Mouse (Mus musculus) neural tube, embryonic 12.5 days (tissue): ENCODE measurements around the gene Pidd1. TPM values are rescaled to one million over a fixed set of nuclear protein-coding genes. Genes with fewer than 3 reads are reported as not detected.
A peak's percentile ranks its signal among the peaks of the same experiment; 100 is the strongest.

Source experiments
- ATAC-seq: fragments of 200-750 bp; cut with Nextera tagmentation; 2 replicates; pipeline ENCODE4 v1.8.0; 2017; ENCODE audit warnings: low read depth, mild to moderate bottlenecking, moderate TSS enrichment, moderate library complexity; ENCODE audit not compliant: low FRiP score
- H3K27ac ChIP-seq: fragments of 300-500 bp; sonication (generic); 2 replicates; pipeline ENCODE4 v1.5.1; 2016
- H3K27me3 ChIP-seq: fragments of 300-500 bp; sonication (generic); replicated peaks from 2 replicates; pipeline ENCODE4 v1.6.1; 2016; ENCODE audit warnings: mild to moderate bottlenecking
- H3K36me3 ChIP-seq: fragments of 300-500 bp; sonication (generic); 2 replicates; pipeline ENCODE4 v1.6.1; 2016; ENCODE audit warnings: mild to moderate bottlenecking
- H3K4me1 ChIP-seq: fragments of 300-500 bp; sonication (generic); 2 replicates; pipeline ENCODE4 v1.6.1; 2016
- H3K4me2 ChIP-seq: fragments of 300-500 bp; sonication (generic); replicated peaks from 2 replicates; pipeline ENCODE4 v1.6.1; 2016; ENCODE audit warnings: mild to moderate bottlenecking
- H3K4me3 ChIP-seq: fragments of 300-500 bp; sonication (generic); 2 replicates; pipeline ENCODE4 v1.5.1; 2016
- H3K9ac ChIP-seq: fragments of 300-500 bp; sonication (generic); 2 replicates; pipeline ENCODE4 v1.6.1; 2016; ENCODE audit warnings: mild to moderate bottlenecking
- H3K9me3 ChIP-seq: fragments of 300-500 bp; sonication (generic); 2 replicates; pipeline ENCODE4 v1.6.1; 2016; ENCODE audit warnings: mild to moderate bottlenecking
- WGBS: fragments of 180-500 bp; shearing (Covaris S2); methylation state at CpG from one replicate; pipeline ENCODE4 v1.1.7; 2016; 5-methylcytosine and 5-hydroxymethylcytosine counted together
- polyA plus RNA-seq: library from polyadenylated mRNA; unstranded; fragments of >200 nt; fragmentation: Nextera tagmentation; extraction: Ambion mirVana; gene quantifications from 2 replicates; pipeline ENCODE4 v1.2.1, GENCODE M21; 2016

The Pidd1 gene
- polyA plus RNA-seq, 1 experiment from 2014 or later = 9.8 TPM

DNA sequence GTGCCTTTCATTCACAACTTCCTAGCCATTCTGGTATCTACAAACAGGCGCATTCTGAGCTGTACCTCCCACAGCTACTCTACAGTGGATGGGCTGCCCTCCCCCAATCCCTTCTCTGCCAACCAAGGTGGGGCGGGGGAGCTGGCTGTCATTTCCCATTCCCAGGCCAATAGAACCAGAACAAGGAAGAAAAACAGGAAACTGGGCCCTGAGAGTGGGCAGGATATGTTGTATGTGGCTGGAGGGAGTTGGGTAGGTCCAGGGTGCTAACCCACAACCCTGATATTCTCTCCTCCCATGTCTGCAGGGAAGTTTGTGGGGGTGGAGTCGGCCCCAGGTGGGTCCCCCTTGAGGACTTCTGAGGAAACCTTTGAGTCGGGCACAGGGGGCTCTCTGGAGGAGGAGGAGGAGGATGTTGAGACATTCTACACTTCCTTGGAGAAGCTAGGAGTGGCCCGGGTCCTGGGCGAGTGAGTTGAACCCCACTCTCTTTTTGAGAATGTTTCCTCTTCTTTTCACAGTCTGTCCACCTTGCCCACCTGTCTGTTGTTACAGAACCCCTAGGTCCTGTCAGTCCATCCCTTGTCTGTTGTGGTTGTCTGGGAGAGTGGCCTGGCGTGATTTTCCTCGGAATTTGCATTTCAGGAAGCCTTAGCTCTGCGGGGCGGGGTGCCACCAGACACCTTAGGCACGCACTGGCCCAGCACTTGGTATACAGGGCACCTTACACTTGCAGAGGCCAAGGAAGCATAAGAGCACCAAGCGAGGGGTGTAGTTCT lies 20.2 kb upstream of the Pidd1 start:
- Histone ChIP-seq H3K36me3 (peaks cover 8% of the 10 kb centered on the region), H3K27ac (no peak overlapping the region), H3K4me1 (peaks cover 26% of the 10 kb centered on the region), H3K9me3 (no peaks in the 10 kb centered on the region), H3K4me2 (peak overlapping the region; percentile 38), H3K9ac (no peak overlapping the region), H3K4me3 (0 out of 2 replicates have a peak overlapping the region, but pooled peaks have one; percentile 1), H3K27me3 (peaks cover 77% of the 10 kb centered on the region)
- 19% methylated on average over 12 of the region's 12 CpGs for WGBS
- ATAC-seq = no peak

DNA sequence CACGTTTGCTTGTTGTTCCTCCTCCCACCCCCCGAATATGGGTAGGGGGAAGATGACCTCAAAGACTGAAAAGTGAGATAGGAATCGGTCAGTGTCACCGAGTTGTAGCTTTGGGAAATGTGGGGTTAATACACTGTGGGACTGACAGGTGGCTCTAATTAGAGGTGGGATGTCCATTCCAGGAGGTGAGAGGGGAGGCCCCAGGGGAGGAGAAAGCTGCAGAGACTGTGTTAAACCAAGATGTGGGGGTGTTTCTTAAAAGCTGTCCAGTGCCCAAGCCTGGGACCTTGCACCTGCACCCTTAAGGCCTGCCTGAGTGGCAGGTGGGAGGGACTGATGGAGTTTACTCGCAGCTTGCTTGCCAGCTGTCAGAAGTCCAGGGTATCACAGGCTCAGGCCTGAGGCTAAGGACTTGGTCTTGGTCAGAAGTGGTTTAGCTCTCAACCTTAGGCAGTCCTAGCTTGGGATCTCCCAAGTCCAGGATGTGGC lies 18.6 kb upstream of the Pidd1 start:
- Histone ChIP-seq H3K9ac (peak overlapping the region; percentile 51; the same call in 1 of the 2 replicates), H3K4me3 (peak overlapping the region; percentile 30; the same call in 1 of the 2 replicates), H3K27me3 (peaks cover 77% of the 10 kb centered on the region), H3K4me2 (peak overlapping the region; percentile 60; the same call in 1 of the 2 replicates), H3K36me3 (peaks cover 12% of the 10 kb centered on the region), H3K4me1 (peaks cover 11% of the 10 kb centered on the region), H3K9me3 (no peaks in the 10 kb centered on the region), H3K27ac (no peak overlapping the region)
- ATAC-seq = no peak
- WGBS = 16% methylated on average over 5 of the region's 5 CpGs

DNA sequence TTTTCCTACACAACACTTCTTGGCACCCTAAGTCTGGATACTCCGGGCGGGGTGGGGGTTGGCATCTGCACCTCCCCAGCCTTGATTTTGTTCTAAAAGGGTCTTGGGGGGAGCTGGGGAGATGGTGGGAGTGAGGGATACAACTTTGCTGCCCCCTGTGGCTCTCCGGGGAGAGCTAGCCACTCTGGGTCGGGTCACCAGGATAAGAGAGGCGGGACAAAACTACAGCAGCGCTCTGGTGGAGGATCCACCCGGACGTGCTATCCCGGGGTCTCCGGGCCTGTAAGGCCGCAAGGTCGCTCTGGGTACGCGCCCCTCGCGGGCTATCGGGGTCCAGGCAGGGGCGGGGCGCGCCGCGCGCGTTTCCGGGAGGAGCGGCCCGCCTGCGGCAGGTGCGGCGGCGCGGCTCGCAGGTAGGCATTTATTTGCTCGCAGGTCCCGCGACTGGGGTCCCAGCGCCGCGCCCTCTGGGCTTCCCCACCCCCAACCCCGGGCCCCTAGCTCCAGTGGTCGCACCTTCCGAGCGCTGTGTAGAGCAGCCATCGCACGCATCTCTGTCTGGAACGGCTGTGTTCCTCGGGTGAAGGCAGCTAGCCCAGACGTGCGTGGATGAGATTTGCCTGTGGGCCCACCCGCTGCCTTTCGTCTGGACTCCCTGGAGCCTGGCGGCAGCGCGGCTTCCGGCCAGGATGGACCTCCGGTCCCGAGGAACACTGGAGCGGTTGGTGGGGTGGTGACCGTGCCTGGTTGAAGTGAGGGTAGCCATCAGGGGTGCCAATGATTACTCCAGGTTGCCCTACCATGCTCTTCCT lies 17.9 kb upstream of the Pidd1 start:
- Histone ChIP-seq H3K4me3 (peak overlapping the region; percentile 30), H3K27me3 (peaks cover 76% of the 10 kb centered on the region), H3K4me2 (peak overlapping the region; percentile 60), H3K9me3 (no peaks in the 10 kb centered on the region), H3K27ac (no peak overlapping the region), H3K36me3 (peaks cover 12% of the 10 kb centered on the region), H3K9ac (peak overlapping the region; percentile 51), H3K4me1 (peaks cover 11% of the 10 kb centered on the region)
- 3% methylated on average over 59 of the region's 59 CpGs for WGBS
- ATAC-seq = no peak

GRCm38 (mm10) chr7:141460391-141461113 lies 16.7 kb upstream of the Pidd1 start, which contains the start of gene Cracr2b:
Cracr2b (plus strand) TSS chr7:141461094.
- Histone ChIP-seq H3K9me3 (no peaks in the 10 kb centered on the region), H3K4me1 (peaks cover 23% of the 10 kb centered on the region), H3K9ac (peak within 1 kb of the TSS; percentile 51), H3K27me3 (peaks cover 64% of the 10 kb centered on the region), H3K4me2 (peak within 1 kb of the TSS; percentile 60), H3K36me3 (peaks cover 12% of the 10 kb centered on the region), H3K27ac (no peak within 1 kb of the TSS), H3K4me3 (peak within 1 kb of the TSS; percentile 30)
- WGBS = 77% methylated on average over 15 of the region's 15 CpGs
- ATAC-seq = no peak

DNA sequence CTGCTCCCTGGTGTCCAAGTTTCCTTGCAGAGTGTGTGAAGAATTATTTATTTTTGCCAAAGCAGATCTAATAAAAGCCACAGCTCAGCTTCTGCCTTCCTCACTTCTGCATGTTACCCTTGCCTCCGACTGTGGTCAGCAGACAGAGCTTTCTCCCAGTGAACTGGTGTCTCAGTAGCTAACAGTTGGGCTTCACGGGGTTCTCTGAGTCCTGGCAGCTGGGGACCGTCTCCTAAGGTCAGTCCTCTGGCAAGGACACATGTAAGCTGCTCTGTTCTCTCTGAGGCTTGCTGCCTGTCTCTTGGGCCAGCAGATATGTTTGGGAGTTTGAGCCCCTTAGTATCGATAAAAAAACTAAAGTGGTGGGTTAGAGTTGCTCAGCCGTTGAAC lies 16.2 kb upstream of the Pidd1 start:
- H3K9me3 ChIP-seq = no peaks in the 10 kb centered on the region
- no peak overlapping the region for H3K4me2 ChIP-seq
- H3K9ac ChIP-seq = no peak overlapping the region
- ATAC-seq = no peak
- H3K4me3 ChIP-seq = no peak overlapping the region
- H3K36me3 ChIP-seq = peaks cover 12% of the 10 kb centered on the region
- peaks cover 23% of the 10 kb centered on the region for H3K4me1 ChIP-seq
- no peak overlapping the region for H3K27ac ChIP-seq
- 77% methylated on average over 5 of the region's 5 CpGs for WGBS
- peaks cover 58% of the 10 kb centered on the region for H3K27me3 ChIP-seq

- Histone ChIP-seq H3K36me3 (peaks cover 12% of the 10 kb centered on the region), H3K9me3 (no peaks in the 10 kb centered on the region), H3K4me2 (no peak overlapping the region), H3K27me3 (peaks cover 51% of the 10 kb centered on the region), H3K4me1 (peaks cover 26% of the 10 kb centered on the region), H3K4me3 (no peak overlapping the region), H3K27ac (no peak overlapping the region), H3K9ac (no peak overlapping the region)
- 91% methylated on average over 17 of the region's 17 CpGs for WGBS
- ATAC-seq = no peak
Observed at GRCm38 (mm10) chr7:141459301-141459711, 15.5 kb upstream of the Pidd1 start.

DNA sequence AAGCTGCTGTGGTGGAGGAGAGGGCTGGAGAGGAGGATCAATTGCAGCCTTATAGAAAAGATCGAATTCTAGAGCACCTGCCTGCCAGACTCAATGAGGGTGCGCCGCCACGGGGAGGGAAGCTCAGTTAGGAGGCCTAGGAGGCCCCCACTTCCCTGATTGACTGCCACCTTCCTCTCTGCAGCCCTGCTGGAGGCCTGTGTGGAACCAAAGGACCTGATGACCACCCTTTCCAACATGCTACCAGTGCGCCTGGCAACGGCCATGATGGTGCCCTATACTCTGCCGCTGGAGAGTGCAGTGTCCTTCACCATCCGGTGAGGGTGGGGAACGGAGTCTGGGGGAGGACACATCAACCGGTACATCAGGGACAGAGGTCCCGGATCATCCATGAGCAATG lies 14.8 kb upstream of the Pidd1 start:
- ATAC-seq = no peak
- no peak overlapping the region for H3K9ac ChIP-seq
- no peaks in the 10 kb centered on the region for H3K9me3 ChIP-seq
- no peak overlapping the region for H3K4me3 ChIP-seq
- H3K36me3 ChIP-seq = peaks cover 12% of the 10 kb centered on the region
- no peak overlapping the region for H3K4me2 ChIP-seq
- 92% methylated on average over 11 of the region's 11 CpGs for WGBS
- H3K27ac ChIP-seq = no peak overlapping the region
- H3K27me3 ChIP-seq = peaks cover 45% of the 10 kb centered on the region
- H3K4me1 ChIP-seq = peaks cover 26% of the 10 kb centered on the region

DNA sequence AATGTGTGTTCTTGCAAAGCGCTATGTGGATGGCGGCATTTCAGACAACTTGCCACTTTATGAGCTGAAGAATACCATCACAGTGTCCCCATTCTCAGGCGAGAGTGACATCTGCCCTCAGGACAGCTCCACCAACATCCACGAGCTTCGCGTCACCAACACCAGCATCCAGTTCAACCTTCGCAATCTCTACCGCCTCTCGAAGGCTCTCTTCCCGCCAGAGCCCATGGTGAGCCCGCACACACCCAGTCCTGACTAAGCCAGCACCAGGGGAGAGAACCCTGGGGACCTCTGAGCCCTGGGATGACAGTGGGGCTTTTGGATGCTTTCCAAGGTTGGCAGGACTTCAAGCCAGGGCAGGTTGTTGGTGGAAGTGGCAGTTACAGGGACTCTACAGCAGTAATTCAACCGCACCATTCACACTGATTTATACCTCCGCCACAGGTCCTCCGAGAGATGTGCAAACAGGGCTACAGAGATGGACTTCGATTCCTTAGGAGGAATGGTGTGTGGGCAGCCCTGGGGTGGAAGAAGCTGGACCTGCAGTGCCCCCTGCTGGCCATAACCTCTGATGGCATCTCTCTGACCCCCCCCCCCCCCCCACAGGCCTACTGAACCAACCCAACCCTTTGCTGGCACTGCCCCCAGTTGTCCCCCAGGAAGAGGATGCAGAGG lies 14.3 kb upstream of the Pidd1 start:
- no peak overlapping the region for H3K9ac ChIP-seq
- ATAC-seq = no peak
- H3K36me3 ChIP-seq = peaks cover 12% of the 10 kb centered on the region
- no peak overlapping the region for H3K4me2 ChIP-seq
- WGBS = 77% methylated on average over 15 of the region's 15 CpGs
- no peak overlapping the region for H3K4me3 ChIP-seq
- peaks cover 26% of the 10 kb centered on the region for H3K4me1 ChIP-seq
- H3K27ac ChIP-seq = no peak overlapping the region
- H3K9me3 ChIP-seq = no peaks in the 10 kb centered on the region
- peaks cover 40% of the 10 kb centered on the region for H3K27me3 ChIP-seq

DNA sequence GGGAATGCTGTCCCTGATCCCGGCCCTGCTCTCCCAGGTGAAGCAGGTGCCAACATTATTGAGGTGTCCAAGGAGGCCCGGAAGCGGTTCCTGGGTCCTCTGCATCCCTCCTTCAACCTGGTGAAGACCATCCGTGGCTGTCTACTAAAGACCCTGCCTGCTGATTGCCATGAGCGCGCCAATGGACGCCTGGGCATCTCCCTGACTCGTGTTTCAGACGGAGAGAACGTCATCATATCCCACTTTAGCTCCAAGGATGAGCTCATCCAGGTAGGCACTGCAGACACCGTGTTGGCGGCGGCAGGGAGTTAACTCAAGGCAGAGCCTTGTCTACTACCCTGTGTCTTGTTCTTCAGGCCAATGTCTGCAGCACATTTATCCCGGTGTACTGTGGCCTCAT lies 13.4 kb upstream of the Pidd1 start:
- peaks cover 14% of the 10 kb centered on the region for H3K36me3 ChIP-seq
- H3K4me1 ChIP-seq = peaks cover 26% of the 10 kb centered on the region
- H3K4me3 ChIP-seq = no peak overlapping the region
- no peak for ATAC-seq
- no peak overlapping the region for H3K9ac ChIP-seq
- H3K4me2 ChIP-seq = no peak overlapping the region
- H3K27ac ChIP-seq = no peak overlapping the region
- no peaks in the 10 kb centered on the region for H3K9me3 ChIP-seq
- peaks cover 31% of the 10 kb centered on the region for H3K27me3 ChIP-seq
- 95% methylated on average over 14 of the region's 14 CpGs for WGBS

GRCm38 (mm10) chr7:141456739-141457138 lies 12.9 kb upstream of the Pidd1 start:
- H3K4me3 ChIP-seq = no peak overlapping the region

DNA sequence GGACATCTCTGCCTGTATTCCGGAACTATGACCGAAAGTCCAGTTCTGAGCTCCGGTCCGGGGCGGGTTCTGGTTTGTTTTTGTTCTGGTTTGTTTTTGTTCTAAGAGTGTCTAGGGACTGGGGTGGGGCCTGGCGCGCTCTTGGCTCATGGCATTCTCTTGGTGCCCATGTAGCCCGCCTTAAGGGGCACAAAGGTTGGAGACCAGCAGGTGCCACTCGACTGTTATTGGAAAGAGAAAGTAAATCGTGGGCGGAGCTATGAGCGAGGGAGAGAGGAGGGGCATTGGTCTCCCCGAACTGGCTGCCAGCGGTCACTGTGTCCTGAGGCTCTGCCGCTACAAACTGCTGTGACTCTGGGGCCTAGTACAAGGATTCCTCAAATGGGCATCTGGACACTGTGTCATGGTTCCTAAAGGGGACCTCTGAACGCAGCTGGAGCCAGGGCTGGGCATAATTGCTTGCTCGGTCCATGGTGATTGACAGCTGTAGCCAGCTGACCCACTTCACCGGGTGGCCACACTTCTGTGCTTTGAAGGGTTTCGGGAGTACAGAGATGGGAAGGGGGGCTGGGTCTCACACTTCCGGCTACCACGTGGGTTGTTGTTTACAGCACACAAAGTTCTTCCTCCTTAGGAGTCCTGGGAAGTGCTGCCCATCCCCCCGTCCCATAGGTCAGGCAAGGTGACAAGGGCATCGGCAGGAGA lies 11.9 kb upstream of the Pidd1 start:
- ATAC-seq = peak; percentile 54
- peaks cover 28% of the 10 kb centered on the region for H3K36me3 ChIP-seq
- peak overlapping the region; percentile 60 for H3K4me3 ChIP-seq
- H3K9me3 ChIP-seq = no peaks in the 10 kb centered on the region
- H3K9ac ChIP-seq = peak overlapping the region; percentile 73
- H3K27me3 ChIP-seq = peaks cover 16% of the 10 kb centered on the region
- H3K27ac ChIP-seq = no peak overlapping the region
- 2% methylated on average over 23 of the region's 23 CpGs for WGBS
- peak overlapping the region; percentile 97 for H3K4me2 ChIP-seq
- H3K4me1 ChIP-seq = peaks cover 17% of the 10 kb centered on the region

More at GRCm38 (mm10) chr7:141456739-141457138, 12.9 kb upstream of the Pidd1 start:
- Histone ChIP-seq H3K4me2 (peak overlapping the region; percentile 97; the same call in 1 of the 2 replicates), H3K27me3 (peaks cover 26% of the 10 kb centered on the region), H3K9ac (no peak overlapping the region), H3K9me3 (no peaks in the 10 kb centered on the region), H3K36me3 (peaks cover 19% of the 10 kb centered on the region), H3K27ac (no peak overlapping the region), H3K4me1 (peaks cover 22% of the 10 kb centered on the region)
- WGBS = 92% methylated on average over 6 of the region's 6 CpGs
- no peak for ATAC-seq
